Mouse (Mus musculus): ENCODE results near the gene Setd1b. TPM values are rescaled to one million over a fixed set of nuclear protein-coding genes. Genes with fewer than 3 reads are reported as not detected.

The Setd1b gene
- total and polyA plus RNA-seq, 2 experiments, result 1.8 to 7.2 TPM

DNA sequence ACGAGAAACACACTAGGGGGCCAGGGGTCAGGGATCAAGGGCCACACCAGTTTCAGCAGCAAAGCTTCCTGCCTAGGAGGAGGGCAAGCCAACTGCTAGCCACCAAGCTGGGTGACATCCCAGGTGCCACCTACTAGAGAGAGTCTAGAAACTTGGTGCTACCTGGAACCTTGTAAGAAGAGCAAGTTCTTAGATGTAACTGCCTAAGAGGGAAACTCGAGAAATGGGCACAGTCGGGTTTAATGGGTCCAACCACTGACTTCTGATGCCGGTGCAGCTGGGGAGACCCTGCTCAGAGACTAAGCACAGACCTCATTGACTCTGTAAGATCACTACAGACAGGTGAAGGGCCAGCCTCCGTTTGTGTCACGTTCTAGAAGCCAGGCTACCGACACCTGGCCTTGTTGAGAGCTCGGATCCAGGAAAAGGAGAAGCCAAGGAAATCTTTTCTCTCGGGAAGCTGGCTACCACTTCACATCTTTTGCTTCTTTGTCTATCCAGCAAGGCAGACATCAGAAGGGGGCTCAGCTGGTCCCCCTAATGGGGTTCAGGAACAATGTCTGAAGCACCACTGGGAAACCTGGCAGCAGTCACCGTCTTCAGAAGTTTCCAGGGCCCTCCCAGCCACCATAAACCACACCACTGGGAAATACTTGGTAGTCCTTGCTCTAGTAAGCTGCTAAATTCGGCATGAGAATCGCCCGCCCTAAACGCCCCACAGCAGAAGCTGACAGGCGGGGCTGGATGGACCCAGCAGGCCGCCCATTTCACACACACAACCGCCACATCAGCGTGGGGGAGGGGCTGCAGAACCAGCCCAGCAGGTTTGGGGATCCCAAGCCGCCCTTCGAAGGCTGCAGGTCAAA, 4.7 kb upstream of the Setd1b start:
- H3K4me1 ChIP-seq (ENCODE audit: control insufficient read depth, insufficient read depth, low read length), result peaks cover 21% of the 10 kb centered on the region
- H3K79me2 ChIP-seq (ENCODE audit: control insufficient read depth, insufficient read depth, low read length), result 0 out of 2 replicates have a peak, but pooled peaks cover 2% of the 10 kb centered on the region
- H3K27me3 ChIP-seq (ENCODE audit: control insufficient read depth, insufficient read depth, low read length), result no peaks in the 10 kb centered on the region
- TF ChIP-seq POLR2A (IDR thresholded peaks at IDR 0.05; ENCODE audit: extremely low read depth, insufficient read depth, low read length), result no peak
- no peak for TF ChIP-seq CTCF (IDR thresholded peaks at IDR 0.05; ENCODE audit: low read depth, low read length)
- peak overlapping the region; percentile 79 for H3K9ac ChIP-seq (ENCODE audit: low read depth, low read length)
- H3K36me3 ChIP-seq (ENCODE audit: control insufficient read depth, insufficient read depth, low read length), result peaks cover 6% of the 10 kb centered on the region; the same call in 1 of the 2 replicates
- 2% methylated on average over 20 of the region's 20 CpGs for WGBS
- peak; percentile 83 for DNase-seq (ENCODE audit: extremely low read depth, low read depth, low spot score)
- peak overlapping the region; percentile 98 for H3K27ac ChIP-seq (replicated peaks; ENCODE audit: insufficient read depth, low read depth, low read length)
- H3K4me3 ChIP-seq (ENCODE audit: insufficient read depth, low read depth, low read length), result peak overlapping the region; percentile 71

DNA sequence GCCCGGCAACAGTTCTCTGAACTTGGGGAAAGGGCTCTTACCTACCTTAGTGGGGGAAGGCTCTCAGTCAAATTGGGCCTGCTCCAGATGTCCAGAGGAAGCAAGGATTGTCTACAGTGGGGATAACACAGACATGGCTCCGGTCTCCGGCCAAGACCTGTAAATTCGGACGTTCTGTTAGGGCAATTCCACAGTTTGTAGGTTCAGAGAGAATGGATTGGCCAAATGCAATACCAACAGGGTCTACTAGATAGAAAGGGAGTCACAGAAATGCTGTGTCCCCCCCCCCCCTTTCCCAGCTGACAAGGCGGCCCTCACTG, 4.1 kb upstream of the Setd1b start:
- H3K9ac ChIP-seq (ENCODE audit: low read depth, low read length), result peak overlapping the region; percentile 79
- 0 out of 2 replicates have a peak, but pooled peaks cover 6% of the 10 kb centered on the region for H3K79me2 ChIP-seq (ENCODE audit: control insufficient read depth, insufficient read depth, low read length)
- H3K4me3 ChIP-seq (ENCODE audit: insufficient read depth, low read depth, low read length), result peak overlapping the region; percentile 71
- peaks cover 21% of the 10 kb centered on the region for H3K4me1 ChIP-seq (ENCODE audit: control insufficient read depth, insufficient read depth, low read length)
- DNase-seq (ENCODE audit: extremely low read depth, low read depth, low spot score), result no peak
- WGBS, result 1% methylated on average over 6 of the region's 6 CpGs
- H3K27ac ChIP-seq (replicated peaks; ENCODE audit: insufficient read depth, low read depth, low read length), result peak overlapping the region; percentile 98
- peaks cover 6% of the 10 kb centered on the region; the same call in 1 of the 2 replicates for H3K36me3 ChIP-seq (ENCODE audit: control insufficient read depth, insufficient read depth, low read length)
- H3K27me3 ChIP-seq (ENCODE audit: control insufficient read depth, insufficient read depth, low read length), result no peaks in the 10 kb centered on the region
- TF ChIP-seq POLR2A (IDR thresholded peaks at IDR 0.05; ENCODE audit: extremely low read depth, insufficient read depth, low read length), result no peak
- TF ChIP-seq CTCF (IDR thresholded peaks at IDR 0.05; ENCODE audit: low read depth, low read length), result no peak

DNA sequence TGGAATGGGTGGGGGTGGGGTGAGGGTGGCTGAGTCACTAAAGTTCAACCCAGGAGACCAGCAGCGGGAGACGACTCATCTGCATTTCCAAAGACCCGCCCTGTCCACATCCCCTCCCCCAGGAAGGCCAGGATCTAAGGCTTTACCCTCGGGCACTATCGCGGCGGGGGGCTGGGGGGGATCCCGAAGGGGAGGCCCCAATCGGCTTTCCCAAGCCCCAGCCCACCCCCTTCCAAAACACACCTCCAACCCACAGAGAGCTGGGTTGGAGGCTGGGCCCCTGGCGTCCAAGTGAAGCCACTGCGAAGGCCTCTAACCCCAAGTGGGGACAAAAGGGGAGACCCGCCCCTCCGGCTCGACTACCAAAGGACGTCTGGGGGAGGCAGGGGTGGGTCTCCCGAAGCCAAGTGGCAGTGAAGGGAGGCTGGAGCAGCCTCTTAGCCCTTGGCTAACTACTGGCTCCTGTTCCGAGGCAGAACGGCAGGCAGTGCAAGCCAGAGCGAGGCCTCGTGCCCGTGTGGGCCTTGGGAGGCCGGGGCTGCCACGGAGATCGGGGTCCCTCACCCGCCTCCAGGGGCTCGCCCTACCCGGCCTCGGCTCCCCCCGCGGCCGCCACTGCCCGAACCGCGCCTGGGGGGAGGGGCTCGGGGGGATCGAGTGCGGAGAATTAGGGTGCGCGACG, 3.6 kb upstream of the Setd1b start:
- peak; percentile 83 for DNase-seq (ENCODE audit: extremely low read depth, low read depth, low spot score)
- TF ChIP-seq CTCF (IDR thresholded peaks at IDR 0.05; ENCODE audit: low read depth, low read length), result no peak
- TF ChIP-seq POLR2A (IDR thresholded peaks at IDR 0.05; ENCODE audit: extremely low read depth, insufficient read depth, low read length), result peak; percentile 63; the same call in 1 of the 2 replicates

DNA sequence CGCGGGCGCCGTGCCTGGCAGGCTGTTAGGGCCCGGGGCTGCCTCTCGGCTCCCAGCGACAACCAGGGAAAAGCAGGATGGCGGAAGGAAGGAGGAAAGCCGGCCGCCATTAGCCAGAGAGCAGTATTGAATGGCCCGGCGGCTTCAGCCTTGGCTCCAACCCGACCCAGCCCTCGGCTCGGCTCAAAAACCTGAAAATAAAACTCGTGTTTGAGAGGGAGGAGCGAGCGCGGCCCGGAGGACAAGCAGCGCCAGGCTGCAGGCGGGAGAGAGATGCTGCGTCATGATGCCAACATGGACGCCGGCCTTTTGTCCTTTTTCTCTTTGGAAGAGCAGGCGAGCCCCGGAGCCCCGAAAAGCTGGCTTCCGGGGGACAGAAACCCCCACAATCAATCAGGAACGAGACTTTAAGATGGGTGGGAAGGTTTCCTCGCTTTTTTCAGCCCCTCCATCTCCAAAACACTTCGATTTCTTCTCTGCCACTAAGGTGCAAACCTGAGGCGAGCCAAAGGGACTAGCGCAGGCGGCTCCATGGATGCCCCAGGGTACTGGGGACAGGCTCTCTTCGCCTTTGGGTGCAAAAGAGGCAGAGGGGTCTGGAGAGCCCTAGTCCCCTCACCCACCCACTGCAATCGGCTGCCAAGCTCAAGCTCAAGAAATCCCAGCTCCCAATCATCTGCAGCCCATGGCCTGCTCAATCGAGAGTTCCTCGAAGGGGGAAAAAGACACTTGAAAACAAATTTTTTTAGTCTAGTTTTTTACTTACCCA, 2.9 kb upstream of the Setd1b start:
- Histone ChIP-seq H3K79me2 (ENCODE audit: control insufficient read depth, insufficient read depth, low read length) (peaks cover 13% of the 10 kb centered on the region; the same call in 1 of the 2 replicates), H3K36me3 (ENCODE audit: control insufficient read depth, insufficient read depth, low read length) (peaks cover 2% of the 10 kb centered on the region; the same call in 1 of the 2 replicates), H3K27ac (replicated peaks; ENCODE audit: insufficient read depth, low read depth, low read length) (peak overlapping the region; percentile 95), H3K4me1 (ENCODE audit: control insufficient read depth, insufficient read depth, low read length) (peaks cover 19% of the 10 kb centered on the region), H3K9ac (ENCODE audit: low read depth, low read length) (peak overlapping the region; percentile 87), H3K4me3 (ENCODE audit: insufficient read depth, low read depth, low read length) (peak overlapping the region; percentile 71), H3K27me3 (ENCODE audit: control insufficient read depth, insufficient read depth, low read length) (no peaks in the 10 kb centered on the region)
- under 1% methylated on average over 39 of the region's 39 CpGs for WGBS
- TF ChIP-seq POLR2A (IDR thresholded peaks at IDR 0.05; ENCODE audit: extremely low read depth, insufficient read depth, low read length) (peak; percentile 86), CTCF (IDR thresholded peaks at IDR 0.05; ENCODE audit: low read depth, low read length) (no peak)
- peak; percentile 80 for DNase-seq (ENCODE audit: extremely low read depth, low read depth, low spot score)

More for the DNA sequence above, 3.6 kb upstream of the Setd1b start:
- Histone ChIP-seq H3K79me2 (ENCODE audit: control insufficient read depth, insufficient read depth, low read length) (peaks cover 11% of the 10 kb centered on the region; the same call in 1 of the 2 replicates), H3K27ac (replicated peaks; ENCODE audit: insufficient read depth, low read depth, low read length) (peak overlapping the region; percentile 98), H3K4me1 (ENCODE audit: control insufficient read depth, insufficient read depth, low read length) (peaks cover 21% of the 10 kb centered on the region), H3K9ac (ENCODE audit: low read depth, low read length) (peak overlapping the region; percentile 87), H3K27me3 (ENCODE audit: control insufficient read depth, insufficient read depth, low read length) (no peaks in the 10 kb centered on the region), H3K4me3 (ENCODE audit: insufficient read depth, low read depth, low read length) (peak overlapping the region; percentile 71), H3K36me3 (ENCODE audit: control insufficient read depth, insufficient read depth, low read length) (peaks cover 6% of the 10 kb centered on the region; the same call in 1 of the 2 replicates)
- 1% methylated on average over 40 of the region's 40 CpGs for WGBS
